Mouse (Mus musculus): ENCODE measurements around the gene Emd. TPM values are rescaled to one million over a fixed set of nuclear protein-coding genes. Genes with fewer than 3 reads are reported as not detected.
A peak's percentile ranks its signal among the peaks of the same experiment; 100 is the strongest.

The Emd gene
- polyA plus RNA-seq, 1 experiment = not detected

GRCm38 (mm10) chrX:74282395-74283091, 28.1 kb downstream of the Emd start:
- Histone ChIP-seq H3K27ac (ENCODE audit: insufficient read depth, low read depth, low read length) (peak overlapping the region; percentile 75), H3K4me3 (ENCODE audit: insufficient read depth, low read depth, low read length) (peak overlapping the region; percentile 79), H3K4me1 (ENCODE audit: control insufficient read depth, insufficient read depth, low read length) (peaks cover 15% of the 10 kb centered on the region)
- WGBS = 15% methylated on average over 39 of the region's 39 CpGs
- TF ChIP-seq POLR2A (IDR thresholded peaks at IDR 0.05; ENCODE audit: insufficient read depth, low read depth, low read length) = no peak; the same call in 1 of the 2 replicates
- TF ChIP-seq CTCF (IDR thresholded peaks at IDR 0.05; ENCODE audit: insufficient read depth, low read depth, low read length) = no peak

- 25% methylated on average over 5 of the region's 5 CpGs for WGBS
- H3K4me3 ChIP-seq (ENCODE audit: insufficient read depth, low read depth, low read length) = peak overlapping the region; percentile 79
- TF ChIP-seq POLR2A (IDR thresholded peaks at IDR 0.05; ENCODE audit: insufficient read depth, low read depth, low read length) (no peak), CTCF (IDR thresholded peaks at IDR 0.05; ENCODE audit: insufficient read depth, low read depth, low read length) (no peak)
- peak overlapping the region; percentile 75; the same call in 1 of the 2 replicates for H3K27ac ChIP-seq (ENCODE audit: insufficient read depth, low read depth, low read length)
- peaks cover 15% of the 10 kb centered on the region for H3K4me1 ChIP-seq (ENCODE audit: control insufficient read depth, insufficient read depth, low read length)
Observed at GRCm38 (mm10) chrX:74283092-74283437, 28.6 kb downstream of the Emd start.

GRCm38 (mm10) chrX:74293431-74293830, 38.9 kb downstream of the Emd start:
- H3K4me1 ChIP-seq (ENCODE audit: control insufficient read depth, insufficient read depth, low read length) = no peaks in the 10 kb centered on the region
- no peak overlapping the region for H3K27ac ChIP-seq (ENCODE audit: insufficient read depth, low read depth, low read length)
- H3K4me3 ChIP-seq (ENCODE audit: insufficient read depth, low read depth, low read length) = no peak overlapping the region
- 71% methylated on average over 4 of the region's 4 CpGs for WGBS
- no peak for TF ChIP-seq CTCF (IDR thresholded peaks at IDR 0.05; ENCODE audit: insufficient read depth, low read depth, low read length)
- no peak for TF ChIP-seq POLR2A (IDR thresholded peaks at IDR 0.05; ENCODE audit: insufficient read depth, low read depth, low read length)

- Histone ChIP-seq H3K27ac (ENCODE audit: insufficient read depth, low read depth, low read length) (peak within 1 kb of the TSS; percentile 62; the same call in 1 of the 2 replicates), H3K4me1 (ENCODE audit: control insufficient read depth, insufficient read depth, low read length) (no peaks in the 10 kb centered on the region), H3K4me3 (ENCODE audit: insufficient read depth, low read depth, low read length) (peak within 1 kb of the TSS; percentile 77)
- TF ChIP-seq CTCF (IDR thresholded peaks at IDR 0.05; ENCODE audit: insufficient read depth, low read depth, low read length) (no peak), POLR2A (IDR thresholded peaks at IDR 0.05; ENCODE audit: insufficient read depth, low read depth, low read length) (peak; percentile 59; the same call in 1 of the 2 replicates)
- 12% methylated on average over 36 of the region's 37 CpGs for WGBS
Observed at GRCm38 (mm10) chrX:74296538-74297448, 42.3 kb downstream of the Emd start, which contains the start of gene Atp6ap1. Atp6ap1 (plus strand) TSS chrX:74297097.

GRCm38 (mm10) chrX:74298348-74298747, 43.9 kb downstream of the Emd start:
- Histone ChIP-seq H3K27ac (ENCODE audit: insufficient read depth, low read depth, low read length) (no peak overlapping the region), H3K4me1 (ENCODE audit: control insufficient read depth, insufficient read depth, low read length) (no peaks in the 10 kb centered on the region), H3K4me3 (ENCODE audit: insufficient read depth, low read depth, low read length) (no peak overlapping the region)
- TF ChIP-seq CTCF (IDR thresholded peaks at IDR 0.05; ENCODE audit: insufficient read depth, low read depth, low read length) = no peak
- TF ChIP-seq POLR2A (IDR thresholded peaks at IDR 0.05; ENCODE audit: insufficient read depth, low read depth, low read length) = no peak
- 76% methylated on average over 1 of the region's 1 CpGs for WGBS

GRCm38 (mm10) chrX:74299721-74300120, 45.2 kb downstream of the Emd start:
- WGBS = 80% methylated on average over 3 of the region's 3 CpGs
- H3K27ac ChIP-seq (ENCODE audit: insufficient read depth, low read depth, low read length) = no peak overlapping the region
- TF ChIP-seq POLR2A (IDR thresholded peaks at IDR 0.05; ENCODE audit: insufficient read depth, low read depth, low read length) (no peak), CTCF (IDR thresholded peaks at IDR 0.05; ENCODE audit: insufficient read depth, low read depth, low read length) (no peak)

GRCm38 (mm10) chrX:74304867-74305700, 50.6 kb downstream of the Emd start, which contains the start of gene Gdi1:
Gdi1 (plus strand) TSS chrX:74304998.
- H3K4me1 ChIP-seq (ENCODE audit: control insufficient read depth, insufficient read depth, low read length) = peaks cover 5% of the 10 kb centered on the region; the same call in 1 of the 2 replicates
- no peak for TF ChIP-seq CTCF (IDR thresholded peaks at IDR 0.05; ENCODE audit: insufficient read depth, low read depth, low read length)
- peak; percentile 81 for TF ChIP-seq POLR2A (IDR thresholded peaks at IDR 0.05; ENCODE audit: insufficient read depth, low read depth, low read length)
- peak within 1 kb of the TSS; percentile 85 for H3K4me3 ChIP-seq (ENCODE audit: insufficient read depth, low read depth, low read length)
- 18% methylated on average over 37 of the region's 41 CpGs for WGBS
- H3K27ac ChIP-seq (ENCODE audit: insufficient read depth, low read depth, low read length) = peak within 1 kb of the TSS; percentile 100

More at GRCm38 (mm10) chrX:74299721-74300120, 45.2 kb downstream of the Emd start:
- Histone ChIP-seq H3K4me1 (ENCODE audit: control insufficient read depth, insufficient read depth, low read length) (no peaks in the 10 kb centered on the region), H3K4me3 (ENCODE audit: insufficient read depth, low read depth, low read length) (no peak overlapping the region)

Other genes starting within 250 kb of the Emd start
- not detected in 2 replicates for gene Irak1, start 230.8 kb upstream of the Emd start, polyA plus RNA-seq (2012; ENCODE audit: insufficient read depth, insufficient read length, low replicate concordance, missing spikeins)
- gene Opn1mw, start 127.2 kb upstream of the Emd start, polyA plus RNA-seq (2012; ENCODE audit: insufficient read depth, insufficient read length, low replicate concordance, missing spikeins) = not detected in 2 replicates
- gene Mecp2, start 119.3 kb upstream of the Emd start, polyA plus RNA-seq (2012; ENCODE audit: insufficient read depth, insufficient read length, low replicate concordance, missing spikeins) = not detected in 2 replicates
- gene Tex28, start 86.8 kb upstream of the Emd start, polyA plus RNA-seq (2012; ENCODE audit: insufficient read depth, insufficient read length, low replicate concordance, missing spikeins) = not detected in 2 replicates
- not detected in 2 replicates for gene Tktl1, start 77.4 kb upstream of the Emd start, polyA plus RNA-seq (2012; ENCODE audit: insufficient read depth, insufficient read length, low replicate concordance, missing spikeins)
- gene Flna, start 4.9 kb upstream of the Emd start, polyA plus RNA-seq (2012; ENCODE audit: insufficient read depth, insufficient read length, low replicate concordance, missing spikeins) = 372 TPM in 1 of 2 replicates, not detected in the other
- gene Rpl10, start 16.1 kb downstream of the Emd start, polyA plus RNA-seq (2012; ENCODE audit: insufficient read depth, insufficient read length, low replicate concordance, missing spikeins) = not detected in 2 replicates
- not detected in 2 replicates for gene Taz, start 27.2 kb downstream of the Emd start, polyA plus RNA-seq (2012; ENCODE audit: insufficient read depth, insufficient read length, low replicate concordance, missing spikeins)
- not detected in 2 replicates for gene Dnase1l1, start 27.6 kb downstream of the Emd start, polyA plus RNA-seq (2012; ENCODE audit: insufficient read depth, insufficient read length, low replicate concordance, missing spikeins)
- 501 and 1,287 TPM in 2 replicates for gene Atp6ap1, start 42.4 kb downstream of the Emd start, polyA plus RNA-seq (2012; ENCODE audit: insufficient read depth, insufficient read length, low replicate concordance, missing spikeins)
- 513 and 810 TPM in 2 replicates for gene Gdi1, start 50.3 kb downstream of the Emd start, polyA plus RNA-seq (2012; ENCODE audit: insufficient read depth, insufficient read length, low replicate concordance, missing spikeins)
- 224 TPM in 1 of 2 replicates, not detected in the other for gene Fam50a, start 58.3 kb downstream of the Emd start, polyA plus RNA-seq (2012; ENCODE audit: insufficient read depth, insufficient read length, low replicate concordance, missing spikeins)
- gene Plxna3, start 74.4 kb downstream of the Emd start, polyA plus RNA-seq (2012; ENCODE audit: insufficient read depth, insufficient read length, low replicate concordance, missing spikeins) = not detected in 2 replicates
- not detected in 2 replicates for gene Lage3, start 98.9 kb downstream of the Emd start, polyA plus RNA-seq (2012; ENCODE audit: insufficient read depth, insufficient read length, low replicate concordance, missing spikeins)
- not detected in 2 replicates for gene Ubl4a, start 118.5 kb downstream of the Emd start, polyA plus RNA-seq (2012; ENCODE audit: insufficient read depth, insufficient read length, low replicate concordance, missing spikeins)
- not detected in 2 replicates for gene Slc10a3, start 118.7 kb downstream of the Emd start, polyA plus RNA-seq (2012; ENCODE audit: insufficient read depth, insufficient read length, low replicate concordance, missing spikeins)
- gene Fam3a, start 138.6 kb downstream of the Emd start, polyA plus RNA-seq (2012; ENCODE audit: insufficient read depth, insufficient read length, low replicate concordance, missing spikeins) = not detected in 2 replicates
- not detected in 2 replicates for gene Ikbkg, start 138.6 kb downstream of the Emd start, polyA plus RNA-seq (2012; ENCODE audit: insufficient read depth, insufficient read length, low replicate concordance, missing spikeins)
- gene G6pdx, start 174.5 kb downstream of the Emd start, polyA plus RNA-seq (2012; ENCODE audit: insufficient read depth, insufficient read length, low replicate concordance, missing spikeins) = not detected in 2 replicates
- gene Gm6880, start 226.7 kb downstream of the Emd start, polyA plus RNA-seq (2012; ENCODE audit: insufficient read depth, insufficient read length, low replicate concordance, missing spikeins) = not detected in 2 replicates

Data from olfactory bulb, adult 2 months (tissue).